Mouse (Mus musculus): ENCODE data around the gene Slc12a4. TPM values are rescaled to one million over a fixed set of nuclear protein-coding genes. Genes with fewer than 3 reads are reported as not detected.

Slc12a4 gene
- polyA plus RNA-seq, 1 experiment, result 36.1 TPM

DNA sequence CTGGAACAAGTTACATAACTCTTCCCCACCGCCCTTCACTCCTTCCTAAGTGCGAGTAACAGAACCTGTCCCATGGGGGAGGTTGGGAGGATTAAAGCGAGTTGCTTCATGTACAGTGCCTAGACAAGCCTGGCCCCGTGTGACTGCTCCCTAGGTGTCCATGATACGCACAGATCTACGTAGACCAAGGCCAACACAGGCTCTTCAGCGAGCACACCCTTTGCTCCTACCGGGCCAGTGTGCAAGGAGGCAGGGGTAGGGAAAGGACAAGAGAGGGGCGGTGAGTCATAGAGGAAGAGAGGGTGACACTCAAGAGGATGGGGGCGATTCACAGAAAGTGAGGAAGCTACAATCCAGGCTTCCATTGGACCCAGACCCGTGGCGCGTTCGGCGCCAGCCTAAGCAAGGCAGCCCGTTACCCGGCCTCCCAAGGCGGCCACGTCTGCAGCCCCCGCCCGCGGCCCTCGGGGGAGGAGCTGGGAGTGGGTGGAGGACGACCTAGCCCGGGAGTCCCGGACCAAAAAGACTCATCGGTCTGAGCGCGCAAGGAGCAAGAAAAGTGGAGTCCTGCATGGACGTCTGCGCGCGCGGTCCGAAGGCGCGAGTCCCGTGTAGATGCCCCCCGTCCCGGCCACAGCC is 512 bp downstream of the Slc12a4 start:
- 6% methylated on average over 40 of the region's 40 CpGs for WGBS
- no peak for DNase-seq
- H3K27ac ChIP-seq (ENCODE audit: insufficient read depth, low read length), result no peak overlapping the region

GRCm38 (mm10) chr8:105964506-105965265 is 1.2 kb downstream of the Slc12a4 start:
- no peak overlapping the region for H3K27ac ChIP-seq (ENCODE audit: insufficient read depth, low read length)
- no peak for TF ChIP-seq CTCF (IDR thresholded peaks at IDR 0.05; ENCODE audit: borderline replicate concordance, insufficient read depth, low read depth, low read length)
- TF ChIP-seq POLR2A (IDR thresholded peaks at IDR 0.05; ENCODE audit: borderline replicate concordance, insufficient read depth, low read length), result no peak
- no peak overlapping the region for H3K4me3 ChIP-seq (replicated peaks; ENCODE audit: insufficient read depth, low read depth, low read length)
- no peak for DNase-seq
- peaks cover 4% of the 10 kb centered on the region; the same call in 1 of the 2 replicates for H3K27me3 ChIP-seq (ENCODE audit: control insufficient read depth, insufficient read depth, low read length)
- 70% methylated on average over 12 of the region's 12 CpGs for WGBS
- peaks cover 5% of the 10 kb centered on the region for H3K4me1 ChIP-seq (ENCODE audit: control insufficient read depth, insufficient read depth, low read length)

More for the DNA sequence above, 512 bp downstream of the Slc12a4 start:
- peaks cover 3% of the 10 kb centered on the region for H3K4me1 ChIP-seq (ENCODE audit: control insufficient read depth, insufficient read depth, low read length)
- H3K27me3 ChIP-seq (ENCODE audit: control insufficient read depth, insufficient read depth, low read length), result peaks cover 4% of the 10 kb centered on the region; the same call in 1 of the 2 replicates
- H3K4me3 ChIP-seq (replicated peaks; ENCODE audit: insufficient read depth, low read depth, low read length), result peak overlapping the region; percentile 33
- TF ChIP-seq POLR2A (IDR thresholded peaks at IDR 0.05; ENCODE audit: borderline replicate concordance, insufficient read depth, low read length), result no peak
- TF ChIP-seq CTCF (IDR thresholded peaks at IDR 0.05; ENCODE audit: borderline replicate concordance, insufficient read depth, low read depth, low read length), result no peak

GRCm38 (mm10) chr8:105961536-105961935 is 4.4 kb downstream of the Slc12a4 start:
- Histone ChIP-seq H3K4me3 (replicated peaks; ENCODE audit: insufficient read depth, low read depth, low read length) (no peak overlapping the region), H3K27ac (ENCODE audit: insufficient read depth, low read length) (no peak overlapping the region), H3K27me3 (ENCODE audit: control insufficient read depth, insufficient read depth, low read length) (peaks cover 4% of the 10 kb centered on the region; the same call in 1 of the 2 replicates), H3K4me1 (ENCODE audit: control insufficient read depth, insufficient read depth, low read length) (peaks cover 12% of the 10 kb centered on the region)
- no peak for DNase-seq
- TF ChIP-seq POLR2A (IDR thresholded peaks at IDR 0.05; ENCODE audit: borderline replicate concordance, insufficient read depth, low read length) (no peak), CTCF (IDR thresholded peaks at IDR 0.05; ENCODE audit: borderline replicate concordance, insufficient read depth, low read depth, low read length) (no peak)
- 95% methylated on average over 10 of the region's 10 CpGs for WGBS

- DNase-seq, result no peak
- H3K27ac ChIP-seq (ENCODE audit: insufficient read depth, low read length), result no peak overlapping the region
- H3K27me3 ChIP-seq (ENCODE audit: control insufficient read depth, insufficient read depth, low read length), result peaks cover 4% of the 10 kb centered on the region; the same call in 1 of the 2 replicates
- TF ChIP-seq CTCF (IDR thresholded peaks at IDR 0.05; ENCODE audit: borderline replicate concordance, insufficient read depth, low read depth, low read length) (no peak), POLR2A (IDR thresholded peaks at IDR 0.05; ENCODE audit: borderline replicate concordance, insufficient read depth, low read length) (no peak)
- H3K4me1 ChIP-seq (ENCODE audit: control insufficient read depth, insufficient read depth, low read length), result peaks cover 11% of the 10 kb centered on the region
- no peak overlapping the region for H3K4me3 ChIP-seq (replicated peaks; ENCODE audit: insufficient read depth, low read depth, low read length)
- 85% methylated on average over 14 of the region's 14 CpGs for WGBS
Measured at GRCm38 (mm10) chr8:105961101-105961500, 4.8 kb downstream of the Slc12a4 start.

- WGBS, result 8% methylated on average over 7 of the region's 7 CpGs
- H3K4me1 ChIP-seq (ENCODE audit: control insufficient read depth, insufficient read depth, low read length), result peaks cover 11% of the 10 kb centered on the region
- TF ChIP-seq CTCF (IDR thresholded peaks at IDR 0.05; ENCODE audit: borderline replicate concordance, insufficient read depth, low read depth, low read length), result no peak
- no peak for TF ChIP-seq POLR2A (IDR thresholded peaks at IDR 0.05; ENCODE audit: borderline replicate concordance, insufficient read depth, low read length)
- H3K4me3 ChIP-seq (replicated peaks; ENCODE audit: insufficient read depth, low read depth, low read length), result no peak overlapping the region
- DNase-seq, result peak; percentile 81 to 90
- H3K27ac ChIP-seq (ENCODE audit: insufficient read depth, low read length), result no peak overlapping the region
- H3K27me3 ChIP-seq (ENCODE audit: control insufficient read depth, insufficient read depth, low read length), result no peaks in the 10 kb centered on the region
Measured at GRCm38 (mm10) chr8:105959350-105959749, 6.5 kb downstream of the Slc12a4 start.

GRCm38 (mm10) chr8:105957813-105958212 is 8.1 kb downstream of the Slc12a4 start:
- no peaks in the 10 kb centered on the region for H3K27me3 ChIP-seq (ENCODE audit: control insufficient read depth, insufficient read depth, low read length)
- WGBS, result 77% methylated on average over 3 of the region's 4 CpGs
- DNase-seq, result no peak
- H3K4me3 ChIP-seq (replicated peaks; ENCODE audit: insufficient read depth, low read depth, low read length), result no peak overlapping the region
- H3K4me1 ChIP-seq (ENCODE audit: control insufficient read depth, insufficient read depth, low read length), result peaks cover 11% of the 10 kb centered on the region
- TF ChIP-seq POLR2A (IDR thresholded peaks at IDR 0.05; ENCODE audit: borderline replicate concordance, insufficient read depth, low read length) (no peak), CTCF (IDR thresholded peaks at IDR 0.05; ENCODE audit: borderline replicate concordance, insufficient read depth, low read depth, low read length) (no peak)
- H3K27ac ChIP-seq (ENCODE audit: insufficient read depth, low read length), result no peak overlapping the region

- 86% methylated on average over 4 of the region's 4 CpGs for WGBS
- no peak overlapping the region for H3K4me3 ChIP-seq (replicated peaks; ENCODE audit: insufficient read depth, low read depth, low read length)
- DNase-seq, result no peak
- no peak overlapping the region for H3K27ac ChIP-seq (ENCODE audit: insufficient read depth, low read length)
- peaks cover 13% of the 10 kb centered on the region for H3K4me1 ChIP-seq (ENCODE audit: control insufficient read depth, insufficient read depth, low read length)
- H3K27me3 ChIP-seq (ENCODE audit: control insufficient read depth, insufficient read depth, low read length), result no peaks in the 10 kb centered on the region
- TF ChIP-seq POLR2A (IDR thresholded peaks at IDR 0.05; ENCODE audit: borderline replicate concordance, insufficient read depth, low read length), result no peak
- no peak for TF ChIP-seq CTCF (IDR thresholded peaks at IDR 0.05; ENCODE audit: borderline replicate concordance, insufficient read depth, low read depth, low read length)
Measured at GRCm38 (mm10) chr8:105956556-105956955, 9.3 kb downstream of the Slc12a4 start.

Data from cerebellum, adult 2 months (tissue).